Mouse (Mus musculus): ENCODE measurements around the gene Plscr3. TPM values are rescaled to one million over a fixed set of nuclear protein-coding genes. Genes with fewer than 3 reads are reported as not detected.

Plscr3 gene
- polyA plus RNA-seq, 1 experiment = 128 TPM

DNA sequence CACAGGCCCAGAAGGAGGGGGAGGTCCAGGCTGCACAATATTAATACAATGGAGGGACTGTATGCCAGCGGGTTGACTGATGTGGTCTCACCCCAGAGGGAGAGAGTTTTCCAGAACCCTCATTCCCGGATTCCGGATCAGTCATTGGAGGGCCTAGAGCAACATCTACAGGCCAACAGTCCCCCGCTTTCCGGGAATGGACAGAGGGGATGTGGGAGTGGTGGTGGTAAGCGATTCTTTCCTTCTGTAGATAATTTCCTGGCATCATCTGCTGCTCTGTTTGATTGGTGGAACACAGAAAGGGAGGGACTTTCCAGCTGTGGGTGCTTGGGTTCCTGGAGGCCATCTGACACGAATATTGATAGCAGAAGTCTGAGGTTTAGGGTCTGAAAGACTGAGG is 30.0 kb downstream of the Plscr3 start:
- no peak overlapping the region for H3K4me3 ChIP-seq (ENCODE audit: insufficient read depth, low read length)
- TF ChIP-seq POLR2A (IDR thresholded peaks at IDR 0.05; ENCODE audit: low read depth, low read length) (peak; percentile 41; the same call in 1 of the 2 replicates), CTCF (IDR thresholded peaks at IDR 0.05; ENCODE audit: borderline replicate concordance, insufficient read depth, low read length) (no peak)
- no peaks in the 10 kb centered on the region; the same call in none of the 2 replicates for H3K4me1 ChIP-seq (ENCODE audit: control insufficient read depth, insufficient read depth, low read length)
- H3K27ac ChIP-seq (ENCODE audit: insufficient read depth, low read length) = peak overlapping the region; percentile 79

DNA sequence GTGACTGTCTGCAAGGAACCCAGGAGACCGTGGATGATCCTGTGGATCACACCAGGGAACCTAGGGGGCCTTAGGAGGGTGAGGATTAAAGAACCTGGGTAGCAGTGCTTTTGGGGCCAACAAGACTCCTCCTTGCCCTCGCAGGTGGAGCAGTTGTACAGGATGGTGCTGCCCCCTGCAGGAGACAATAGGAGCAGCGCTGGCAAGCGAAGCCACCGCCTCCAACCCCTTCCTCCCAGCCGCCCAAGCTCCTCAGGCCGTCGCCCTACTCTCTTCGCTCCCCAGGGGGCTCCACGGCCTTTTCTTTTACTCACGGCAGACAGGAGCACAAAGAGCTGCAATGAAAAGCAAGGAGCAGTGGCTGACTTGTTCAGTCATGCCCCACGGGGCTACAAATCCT is 30.7 kb downstream of the Plscr3 start:
- Histone ChIP-seq H3K27ac (ENCODE audit: insufficient read depth, low read length) (peak overlapping the region; percentile 96), H3K4me3 (ENCODE audit: insufficient read depth, low read length) (no peak overlapping the region), H3K4me1 (ENCODE audit: control insufficient read depth, insufficient read depth, low read length) (no peaks in the 10 kb centered on the region; the same call in none of the 2 replicates)
- TF ChIP-seq CTCF (IDR thresholded peaks at IDR 0.05; ENCODE audit: borderline replicate concordance, insufficient read depth, low read length) (peak; percentile 87), POLR2A (IDR thresholded peaks at IDR 0.05; ENCODE audit: low read depth, low read length) (peak; percentile 36; the same call in 1 of the 2 replicates)

DNA sequence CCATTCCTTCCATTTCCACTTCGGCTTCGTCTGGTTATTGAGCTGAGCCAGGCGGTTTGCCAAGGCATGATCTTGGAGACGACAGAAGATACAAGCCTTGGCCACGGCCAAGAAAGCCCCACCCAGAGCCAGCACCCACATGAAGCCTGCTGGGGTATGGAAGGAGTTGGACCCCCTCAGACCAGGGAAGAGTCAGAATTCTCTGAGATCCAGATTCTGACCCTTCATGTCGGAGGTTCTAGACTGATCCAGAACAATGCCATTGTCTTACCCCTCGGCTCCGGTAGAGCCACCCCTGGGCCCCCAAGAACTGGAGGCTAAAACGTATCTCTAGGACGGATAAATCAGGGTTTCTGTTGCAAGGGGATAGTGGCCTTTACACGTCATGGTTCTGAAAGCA is 31.7 kb downstream of the Plscr3 start, which contains the start of gene Tmem95:
TSS of gene Tmem95 (minus strand) at position 141 of the 400 bp plus-strand sequence.
- peak within 1 kb of the TSS; percentile 80 for H3K4me3 ChIP-seq (ENCODE audit: insufficient read depth, low read length)

DNA sequence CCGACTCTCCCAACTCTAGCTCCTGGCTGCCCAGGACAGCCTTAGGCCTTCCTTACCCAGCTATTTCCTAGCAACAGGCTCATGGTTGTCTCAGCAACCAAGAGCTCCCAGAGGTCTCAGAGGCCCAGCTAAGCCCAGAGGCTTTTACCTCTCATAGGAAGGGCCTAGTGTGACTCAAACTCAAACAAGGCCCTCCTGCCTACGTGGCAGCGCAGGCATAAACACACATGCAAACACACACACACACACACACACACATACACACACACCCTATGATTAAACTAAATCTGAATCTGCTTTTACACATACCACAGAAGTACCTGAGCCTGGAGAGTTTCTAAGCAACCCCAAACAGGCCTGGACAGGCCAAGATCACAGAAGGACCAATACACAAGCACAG is 32.2 kb downstream of the Plscr3 start:
- no peak for TF ChIP-seq CTCF (IDR thresholded peaks at IDR 0.05; ENCODE audit: borderline replicate concordance, insufficient read depth, low read length)
- peak; percentile 52; the same call in 1 of the 2 replicates for TF ChIP-seq POLR2A (IDR thresholded peaks at IDR 0.05; ENCODE audit: low read depth, low read length)
- Histone ChIP-seq H3K4me1 (ENCODE audit: control insufficient read depth, insufficient read depth, low read length) (no peaks in the 10 kb centered on the region; the same call in 1 of the 2 replicates), H3K4me3 (ENCODE audit: insufficient read depth, low read length) (peak overlapping the region; percentile 80), H3K27ac (ENCODE audit: insufficient read depth, low read length) (peak overlapping the region; percentile 96)

More for the DNA sequence above, 31.7 kb downstream of the Plscr3 start, which contains the start of gene Tmem95:
- Histone ChIP-seq H3K4me1 (ENCODE audit: control insufficient read depth, insufficient read depth, low read length) (no peaks in the 10 kb centered on the region; the same call in 1 of the 2 replicates), H3K27ac (ENCODE audit: insufficient read depth, low read length) (peak within 1 kb of the TSS; percentile 96)
- TF ChIP-seq POLR2A (IDR thresholded peaks at IDR 0.05; ENCODE audit: low read depth, low read length) (no peak), CTCF (IDR thresholded peaks at IDR 0.05; ENCODE audit: borderline replicate concordance, insufficient read depth, low read length) (no peak)

DNA sequence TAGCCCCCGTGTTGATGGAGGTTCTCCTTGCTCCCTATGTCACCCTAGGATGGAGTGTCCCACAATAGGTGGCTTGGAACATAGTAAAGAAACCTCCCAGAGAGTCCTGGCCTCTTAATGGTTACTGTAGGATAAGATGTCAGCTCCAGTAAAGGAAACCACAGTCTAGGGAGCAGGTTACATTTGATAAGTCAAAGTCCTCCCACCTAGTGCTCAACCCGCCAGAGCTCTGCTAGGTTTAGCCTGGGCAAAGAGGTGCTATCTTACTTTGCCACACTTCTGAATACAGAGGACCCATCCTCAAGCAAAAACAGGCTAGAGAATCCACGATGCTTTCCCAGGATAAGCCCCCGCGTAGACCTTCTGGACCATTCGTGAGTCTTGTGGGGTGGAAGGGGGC is 32.8 kb downstream of the Plscr3 start:
- Histone ChIP-seq H3K27ac (ENCODE audit: insufficient read depth, low read length) (peak overlapping the region; percentile 96), H3K4me1 (ENCODE audit: control insufficient read depth, insufficient read depth, low read length) (no peaks in the 10 kb centered on the region; the same call in 1 of the 2 replicates), H3K4me3 (ENCODE audit: insufficient read depth, low read length) (peak overlapping the region; percentile 80)
- TF ChIP-seq POLR2A (IDR thresholded peaks at IDR 0.05; ENCODE audit: low read depth, low read length) (no peak), CTCF (IDR thresholded peaks at IDR 0.05; ENCODE audit: borderline replicate concordance, insufficient read depth, low read length) (no peak)

DNA sequence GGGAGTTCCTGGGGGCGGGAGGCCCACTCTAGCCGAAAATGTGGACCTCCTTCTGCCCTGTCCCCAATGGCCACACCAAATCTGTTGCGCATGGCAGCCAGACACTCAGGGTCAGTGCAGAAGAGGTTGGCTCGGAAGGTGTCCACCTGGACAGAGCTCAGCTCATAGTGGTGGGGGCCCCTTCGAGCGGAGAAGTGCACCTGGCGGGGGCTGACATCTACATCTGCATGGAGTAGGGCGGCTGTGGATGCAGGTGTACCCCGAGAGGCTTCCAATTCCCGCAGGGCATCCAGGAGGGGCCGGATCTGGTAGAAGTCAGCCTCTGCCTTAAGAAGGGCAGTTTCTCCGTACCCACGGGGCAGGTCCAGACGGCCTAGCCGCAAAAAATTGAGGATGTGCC is 33.5 kb downstream of the Plscr3 start:
- no peaks in the 10 kb centered on the region; the same call in 1 of the 2 replicates for H3K4me1 ChIP-seq (ENCODE audit: control insufficient read depth, insufficient read depth, low read length)
- peak overlapping the region; percentile 80 for H3K4me3 ChIP-seq (ENCODE audit: insufficient read depth, low read length)
- peak overlapping the region; percentile 96 for H3K27ac ChIP-seq (ENCODE audit: insufficient read depth, low read length)
- TF ChIP-seq CTCF (IDR thresholded peaks at IDR 0.05; ENCODE audit: borderline replicate concordance, insufficient read depth, low read length) = no peak
- TF ChIP-seq POLR2A (IDR thresholded peaks at IDR 0.05; ENCODE audit: low read depth, low read length) = 0 out of 2 replicates have a peak, but pooled peaks have one; percentile 4

DNA sequence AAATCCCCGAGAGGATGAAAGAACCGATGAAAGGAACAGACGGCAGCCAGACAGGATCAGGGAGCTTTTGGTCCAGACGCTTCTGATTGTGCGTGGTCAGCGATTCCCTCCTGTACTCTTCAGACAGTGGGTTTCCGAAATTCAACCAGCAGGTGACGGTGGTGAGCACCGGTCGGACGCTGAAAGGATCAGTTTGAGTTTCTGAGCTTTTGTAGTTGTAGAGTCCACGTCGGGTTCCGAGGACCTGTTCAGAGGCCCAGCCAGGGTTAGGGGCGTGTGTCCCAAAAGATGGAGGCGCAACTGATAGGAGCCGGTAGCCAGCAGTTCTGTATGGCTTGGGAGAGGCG is 34.3 kb downstream of the Plscr3 start:
- H3K27ac ChIP-seq (ENCODE audit: insufficient read depth, low read length) = peak overlapping the region; percentile 96
- TF ChIP-seq CTCF (IDR thresholded peaks at IDR 0.05; ENCODE audit: borderline replicate concordance, insufficient read depth, low read length) (peak; percentile 63; the same call in 1 of the 2 replicates), POLR2A (IDR thresholded peaks at IDR 0.05; ENCODE audit: low read depth, low read length) (no peak)
- no peaks in the 10 kb centered on the region; the same call in 1 of the 2 replicates for H3K4me1 ChIP-seq (ENCODE audit: control insufficient read depth, insufficient read depth, low read length)
- H3K4me3 ChIP-seq (ENCODE audit: insufficient read depth, low read length) = peak overlapping the region; percentile 80

DNA sequence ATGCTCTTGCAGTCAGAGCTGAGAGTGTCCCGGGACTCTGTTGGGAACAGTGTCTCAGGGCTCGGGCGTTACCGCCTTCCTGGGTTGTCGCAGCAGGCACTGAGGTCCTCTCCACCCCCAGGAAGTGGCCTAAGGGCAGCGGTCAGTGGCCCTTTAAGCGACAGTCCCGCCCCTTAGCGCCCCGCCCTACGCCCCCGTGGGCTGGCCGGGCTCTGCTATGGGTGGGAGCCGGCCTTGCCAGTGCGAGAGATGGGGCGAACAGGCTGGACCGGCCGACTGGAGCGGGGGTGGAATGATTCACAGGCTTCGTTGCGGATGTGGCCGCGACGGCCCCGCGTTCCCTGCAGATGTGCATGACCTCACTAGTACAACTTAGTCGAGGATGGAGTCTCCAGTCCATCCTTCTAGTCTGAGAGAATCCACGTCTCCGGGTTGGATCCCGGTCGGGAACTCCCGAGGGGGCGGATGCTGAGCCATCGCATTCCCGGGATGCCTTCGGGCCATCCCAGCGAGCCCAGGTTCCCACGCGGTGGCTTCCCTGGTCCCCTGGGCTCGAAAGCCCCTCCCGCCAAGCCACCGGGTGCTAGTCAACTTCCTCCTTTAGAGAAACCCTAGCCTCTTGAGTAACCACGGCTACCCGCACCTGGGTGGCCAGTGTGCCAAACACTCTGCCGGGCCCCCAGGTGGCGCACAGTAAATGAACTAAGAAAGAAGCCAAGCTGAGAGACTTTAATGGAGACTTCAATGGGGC is 34.9 kb downstream of the Plscr3 start, which contains the start of gene Kctd11:
TSS of gene Kctd11 (minus strand) at position 554 of the 751 bp plus-strand sequence.
- H3K4me1 ChIP-seq (ENCODE audit: control insufficient read depth, insufficient read depth, low read length) = no peaks in the 10 kb centered on the region; the same call in 1 of the 2 replicates
- TF ChIP-seq POLR2A (IDR thresholded peaks at IDR 0.05; ENCODE audit: low read depth, low read length) = peak; percentile 88
- no peak for TF ChIP-seq CTCF (IDR thresholded peaks at IDR 0.05; ENCODE audit: borderline replicate concordance, insufficient read depth, low read length)
- H3K4me3 ChIP-seq (ENCODE audit: insufficient read depth, low read length) = peak within 1 kb of the TSS; percentile 80
- H3K27ac ChIP-seq (ENCODE audit: insufficient read depth, low read length) = peak within 1 kb of the TSS; percentile 96

DNA sequence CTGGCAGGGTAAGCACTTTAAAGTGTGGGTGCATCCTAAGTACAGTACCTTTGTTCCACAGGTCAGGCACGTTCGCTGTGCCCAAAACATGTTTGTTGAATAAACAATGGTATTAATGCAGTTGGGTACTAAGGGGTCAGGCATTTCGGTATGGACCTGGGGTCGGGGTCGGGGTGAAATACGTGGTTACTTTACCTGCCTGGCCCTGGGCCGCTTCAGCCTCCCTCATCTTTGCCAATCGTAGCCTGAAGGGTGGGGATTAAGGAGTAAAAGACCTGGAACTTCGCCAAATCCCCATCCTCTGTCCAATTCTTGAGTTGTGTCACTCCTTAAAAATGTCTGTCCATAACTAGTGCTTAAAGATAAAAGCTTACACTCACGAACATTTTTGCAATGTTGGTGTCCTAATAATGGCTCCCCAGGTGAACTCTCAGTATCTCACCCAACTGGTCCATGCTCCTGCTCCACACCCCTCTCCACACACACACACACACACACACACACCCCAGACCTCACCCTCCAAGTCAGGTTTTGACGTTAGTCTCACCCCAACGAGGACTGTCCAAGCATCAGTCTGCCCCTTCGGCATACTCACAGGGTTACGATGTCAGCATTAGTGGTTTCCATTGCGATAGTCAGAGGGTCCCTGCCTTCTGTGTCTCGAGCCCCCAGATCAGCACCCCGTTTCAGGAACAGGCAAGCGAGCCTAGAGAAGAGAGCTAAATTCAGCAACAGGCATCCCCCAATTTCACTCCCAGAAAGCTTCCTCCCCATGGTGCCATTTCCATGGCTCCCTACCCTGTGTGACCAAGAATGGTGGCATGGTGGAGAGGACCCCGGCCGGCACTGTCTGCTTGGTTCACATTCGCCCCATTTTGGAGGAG is 35.9 kb downstream of the Plscr3 start:
- Histone ChIP-seq H3K4me1 (ENCODE audit: control insufficient read depth, insufficient read depth, low read length) (no peaks in the 10 kb centered on the region; the same call in 1 of the 2 replicates), H3K27ac (ENCODE audit: insufficient read depth, low read length) (peak overlapping the region; percentile 96), H3K4me3 (ENCODE audit: insufficient read depth, low read length) (peak overlapping the region; percentile 80)
- TF ChIP-seq CTCF (IDR thresholded peaks at IDR 0.05; ENCODE audit: borderline replicate concordance, insufficient read depth, low read length) (no peak), POLR2A (IDR thresholded peaks at IDR 0.05; ENCODE audit: low read depth, low read length) (no peak)

All from embryonic fibroblast, embryonic 13.5 days (primary cell).